Mouse (Mus musculus) kidney, postnatal 10 days (tissue): ENCODE data around the gene Kif1c.

ENCODE experiments used
- DNase-seq: peaks from one replicate; pipeline ENCODE4 v3.0.0; 2021; ENCODE audit warnings: mixed read lengths

Kif1c gene

GRCm38 (mm10) chr11:70699051-70699450, 1.3 kb upstream of the Kif1c start:
- no peak for DNase-seq

DNA sequence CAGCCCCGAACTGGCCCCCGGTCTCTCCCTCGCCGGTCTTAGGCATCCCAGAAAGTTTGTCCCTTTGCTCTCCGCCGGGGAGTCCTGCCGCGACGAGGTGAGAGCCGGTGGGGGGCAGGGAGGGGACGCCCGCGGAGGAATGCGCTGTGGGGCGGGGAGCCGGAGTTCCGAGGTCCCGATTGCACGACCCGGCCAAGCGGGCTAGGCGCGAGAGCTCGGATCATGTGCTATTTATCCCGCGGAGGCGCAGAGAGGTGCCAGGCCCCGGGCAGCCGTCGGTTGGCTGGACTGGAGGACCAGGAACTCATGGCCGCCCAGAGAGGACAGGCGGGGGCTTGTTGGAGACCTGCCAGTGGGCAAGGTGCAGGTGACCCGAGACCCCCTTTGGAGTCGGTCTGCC, 265 bp downstream of the Kif1c start:
- DNase-seq = peak; percentile 86

GRCm38 (mm10) chr11:70701221-70701955, 1.0 kb downstream of the Kif1c start:
- peak; percentile 34 for DNase-seq

- no peak for DNase-seq
Observed at GRCm38 (mm10) chr11:70701984-70702733, 1.8 kb downstream of the Kif1c start.

- DNase-seq = no peak
Observed at GRCm38 (mm10) chr11:70702781-70703180, 2.4 kb downstream of the Kif1c start.

DNA sequence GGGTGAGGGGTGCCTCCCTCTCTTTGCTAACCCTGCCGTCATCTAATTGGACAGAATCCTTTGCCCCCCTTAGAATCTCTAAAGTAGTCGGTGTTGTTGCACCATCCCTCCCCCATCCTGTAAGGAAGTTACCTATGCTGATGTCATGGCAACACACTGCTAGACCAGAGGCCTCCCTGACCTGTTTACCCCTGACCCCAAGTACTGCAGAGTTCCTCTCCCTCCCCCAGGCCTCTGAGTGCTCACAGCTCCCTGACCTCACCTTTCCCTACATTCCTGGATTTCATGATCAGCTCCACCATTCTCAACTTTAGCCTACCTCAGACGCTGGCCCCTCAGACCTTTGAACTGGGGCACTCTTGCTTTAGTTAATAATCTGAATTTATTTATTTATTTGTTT, 5.8 kb downstream of the Kif1c start:
- DNase-seq = no peak

- no peak for DNase-seq
Observed at GRCm38 (mm10) chr11:70711026-70711425, 10.7 kb downstream of the Kif1c start.

DNA sequence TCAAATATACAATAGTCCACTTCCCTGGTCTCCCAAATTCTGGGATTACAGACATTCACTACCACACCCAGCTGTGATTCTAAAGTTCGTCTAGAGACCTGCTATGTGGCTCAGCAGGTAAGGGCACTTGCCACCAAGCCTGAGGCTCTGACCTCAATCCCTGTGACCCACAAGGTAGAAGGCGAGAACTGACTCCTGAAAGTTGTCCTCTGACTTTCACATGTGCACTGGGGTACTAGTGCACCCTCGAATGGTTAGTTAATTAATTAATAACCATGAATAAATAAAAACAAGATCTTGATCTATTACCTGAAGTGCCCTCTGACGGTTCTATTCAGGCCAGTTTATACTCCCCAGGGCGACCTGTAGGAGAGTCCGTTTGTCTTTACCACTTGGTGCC, 12.9 kb downstream of the Kif1c start:
- no peak for DNase-seq

DNA sequence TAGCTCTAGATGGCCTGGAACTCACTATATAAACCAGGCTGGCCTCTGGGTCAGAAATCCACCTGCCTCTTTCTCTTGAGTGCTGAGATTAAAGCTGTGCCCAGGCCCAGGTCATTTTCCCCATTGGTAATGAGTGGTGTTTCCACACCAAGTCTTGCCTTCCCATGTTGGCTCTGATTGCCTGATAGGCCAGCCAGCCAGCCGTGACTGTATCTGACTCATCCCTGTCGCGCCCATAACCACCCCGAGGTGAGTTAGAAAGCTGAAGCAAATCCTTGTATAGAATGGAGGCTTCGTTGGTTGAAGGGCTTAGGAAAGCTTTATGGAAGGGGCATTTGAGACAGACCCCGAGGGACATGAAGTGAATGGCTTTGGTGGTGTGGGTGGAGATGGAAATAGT, 15.5 kb downstream of the Kif1c start:
- no peak for DNase-seq

DNA sequence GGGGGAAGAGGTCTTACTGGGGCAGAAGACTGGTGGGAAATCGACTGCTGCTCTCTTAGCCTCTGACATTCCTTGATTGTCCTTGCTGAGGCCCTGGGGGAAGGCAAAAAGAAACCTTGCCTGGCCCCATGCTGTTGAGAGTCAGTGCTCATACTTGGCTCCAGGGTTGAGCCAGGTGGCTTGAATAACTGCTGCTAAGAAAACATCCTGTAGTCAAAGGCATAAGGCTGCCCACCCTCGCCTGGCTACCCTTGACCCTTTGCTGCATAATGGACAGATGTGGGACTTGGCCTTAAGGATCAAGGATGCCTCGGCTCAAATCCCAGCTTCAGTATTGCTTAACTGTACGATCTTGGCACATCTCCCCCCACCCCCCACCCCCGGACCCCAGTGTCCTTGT, 18.1 kb downstream of the Kif1c start:
- no peak for DNase-seq

- DNase-seq = no peak
Observed at GRCm38 (mm10) chr11:70720567-70720966, 20.2 kb downstream of the Kif1c start.

DNA sequence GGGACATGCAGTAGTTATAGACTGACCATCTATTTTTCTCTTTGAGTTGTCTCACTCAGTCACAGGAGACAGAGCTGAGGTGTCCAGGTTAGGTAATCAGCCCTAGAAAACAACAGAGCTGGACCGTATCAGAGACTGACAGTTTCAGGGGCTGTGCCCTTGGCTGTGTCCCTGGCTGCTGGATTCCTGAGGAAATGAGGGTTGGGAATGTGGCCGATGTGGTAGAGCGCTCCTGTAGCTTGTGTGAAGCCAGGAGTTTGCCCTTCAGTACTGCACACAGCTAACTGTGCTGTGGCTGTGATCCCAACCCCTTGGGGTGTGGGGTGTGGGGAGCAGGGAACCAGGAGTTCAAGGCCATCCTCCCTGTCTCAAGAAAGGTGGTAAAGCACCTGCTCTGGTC, 20.7 kb downstream of the Kif1c start:
- no peak for DNase-seq

- DNase-seq = no peak
Observed at GRCm38 (mm10) chr11:70724706-70725105, 24.4 kb downstream of the Kif1c start.

DNA sequence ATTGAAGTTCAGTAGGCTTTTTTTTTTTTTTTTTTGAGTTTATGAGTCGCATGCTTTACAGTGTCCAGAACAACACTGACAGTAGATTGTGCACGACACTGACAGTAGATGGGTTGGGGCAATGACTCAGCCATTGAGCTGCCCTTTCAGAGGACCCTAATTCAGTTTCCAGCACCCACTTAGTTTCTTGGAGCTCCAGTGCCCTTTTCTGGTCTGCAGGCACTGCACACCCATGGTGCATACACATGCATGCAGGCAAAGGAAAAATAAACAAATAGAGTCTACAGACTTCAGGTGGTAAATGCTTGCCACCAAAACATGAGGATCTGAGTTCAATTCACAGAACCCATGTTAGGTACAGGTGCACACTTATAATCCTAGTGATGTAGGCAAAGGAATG, 26.2 kb downstream of the Kif1c start:
- no peak for DNase-seq

DNA sequence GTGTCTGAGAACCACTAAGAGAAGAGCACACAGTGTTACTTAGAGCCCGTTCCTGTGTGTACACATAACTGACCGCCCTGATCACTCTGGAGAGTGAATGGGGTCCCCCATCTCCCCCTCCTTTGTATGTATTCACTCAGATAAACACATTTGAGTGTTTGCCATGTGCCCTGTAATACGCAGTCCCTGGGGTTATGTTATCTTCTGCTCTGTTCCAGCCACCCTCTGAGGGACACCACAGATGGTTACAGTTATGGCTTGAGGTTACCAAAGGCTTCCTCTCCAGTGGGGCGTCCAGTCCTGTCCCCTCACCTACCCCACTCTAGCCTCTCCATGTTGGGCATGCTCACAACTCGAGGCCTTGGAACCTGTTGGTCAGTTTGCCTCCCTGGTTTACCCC, 27.0 kb downstream of the Kif1c start:
- no peak for DNase-seq

DNA sequence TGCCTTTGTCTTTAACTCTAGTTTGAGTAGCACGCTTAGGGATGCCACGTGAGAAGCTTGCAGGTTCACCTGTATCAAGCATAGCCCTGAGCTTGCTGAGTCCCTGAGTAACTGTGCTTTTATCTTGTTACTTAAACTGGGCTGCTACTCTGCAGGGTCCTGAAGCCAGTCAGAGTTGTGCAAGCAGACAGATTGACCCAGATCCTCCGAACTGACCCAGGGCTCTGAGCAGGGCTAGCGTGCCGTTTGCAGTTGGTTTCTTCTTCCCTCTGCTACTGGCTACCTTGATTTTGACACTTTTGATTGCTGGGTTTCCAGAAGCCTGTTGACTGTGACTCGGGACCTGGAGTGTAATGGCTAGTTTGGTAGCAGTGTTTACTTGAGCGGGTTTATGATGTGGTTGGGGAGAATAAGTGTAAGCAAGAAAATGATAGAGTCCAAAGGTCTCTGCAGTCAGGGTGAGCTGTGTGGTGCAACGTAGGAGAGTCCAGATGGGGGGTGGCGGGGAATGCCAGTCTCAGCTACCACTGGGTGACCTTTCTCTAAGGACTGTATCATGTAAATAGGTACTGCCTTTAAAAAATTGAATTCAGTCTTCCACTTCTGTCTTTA, 30.2 kb downstream of the Kif1c start:
- peak; percentile 55 for DNase-seq

- DNase-seq = no peak
Observed at GRCm38 (mm10) chr11:70731178-70731577, 30.8 kb downstream of the Kif1c start.

DNA sequence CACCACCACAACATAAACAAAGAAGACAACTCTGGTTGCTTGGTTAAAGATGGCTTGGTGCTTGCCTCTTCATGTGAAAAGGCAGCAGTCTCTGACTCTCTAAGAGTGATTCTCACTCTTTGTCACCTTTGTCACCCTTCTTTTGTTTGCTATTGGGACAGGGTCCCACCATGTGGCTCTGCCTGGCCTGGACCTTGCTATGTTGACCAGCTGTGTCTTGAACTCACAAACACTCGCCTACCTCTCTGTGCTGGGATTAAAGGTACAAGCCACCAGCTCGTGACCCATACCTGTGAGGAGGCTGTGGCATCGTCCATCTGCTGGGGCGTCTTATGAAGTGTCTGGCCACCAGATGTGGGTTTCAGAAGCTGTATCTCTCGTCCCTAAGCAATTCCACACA, 32.9 kb downstream of the Kif1c start:
- DNase-seq = no peak

DNA sequence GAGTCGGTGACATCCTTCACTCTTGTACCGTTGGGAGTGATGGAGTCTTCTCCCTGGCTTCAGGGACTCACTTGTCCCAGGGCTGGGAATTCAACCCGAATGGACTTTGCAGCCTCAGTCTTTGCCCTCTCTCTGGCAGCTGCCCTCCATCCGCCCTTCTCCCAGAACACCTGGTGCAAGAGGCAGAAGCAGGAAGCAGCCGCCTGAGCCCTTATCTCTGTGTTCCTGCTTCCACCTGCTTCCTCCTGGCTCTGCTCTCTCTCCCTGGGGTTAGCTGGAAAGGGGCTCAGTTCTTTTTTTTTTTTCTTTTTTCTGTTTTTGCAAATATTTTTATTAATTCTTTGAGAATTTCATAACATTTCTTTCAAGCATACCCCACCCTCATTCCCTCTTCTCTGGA, 37.4 kb downstream of the Kif1c start:
- no peak for DNase-seq

DNA sequence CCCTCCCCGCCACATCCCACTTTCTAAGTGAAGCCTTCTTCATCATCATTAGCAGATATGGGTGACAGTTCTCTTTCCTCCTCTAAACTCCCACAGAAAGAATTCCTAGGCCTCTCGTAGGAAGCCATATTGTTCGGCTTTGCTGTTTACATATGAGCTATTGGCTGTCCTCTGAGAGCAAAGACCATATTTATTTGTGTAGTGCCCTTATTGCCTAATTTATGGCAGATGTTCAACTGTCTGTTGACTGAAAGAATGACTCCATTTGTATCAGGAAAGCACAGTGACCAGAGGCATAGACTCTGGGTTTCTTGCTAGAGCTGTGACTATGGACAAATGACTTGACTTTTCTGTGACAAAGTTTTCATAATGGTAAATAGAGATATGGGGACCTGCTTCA, 41.3 kb downstream of the Kif1c start:
- no peak for DNase-seq

DNA sequence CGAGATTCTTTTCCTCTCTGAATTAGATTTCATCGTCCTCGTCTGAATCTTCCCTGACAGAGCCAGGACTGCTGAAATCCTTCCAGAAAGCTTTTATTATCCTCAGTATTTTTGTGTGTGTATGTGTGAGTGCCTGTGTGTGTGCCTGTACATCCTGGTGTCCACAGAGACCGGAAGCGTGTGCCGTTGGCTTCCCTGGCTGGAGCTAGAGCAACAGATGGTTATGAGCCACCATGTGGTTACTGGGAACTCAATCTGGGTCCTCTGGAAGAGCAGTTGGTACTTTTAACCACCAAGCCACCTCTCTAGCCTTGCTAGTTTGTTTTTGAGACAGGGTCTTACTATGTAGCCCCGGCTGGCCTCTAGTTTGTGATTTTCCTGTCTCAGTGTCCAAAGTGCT, 41.8 kb downstream of the Kif1c start:
- DNase-seq = no peak

DNA sequence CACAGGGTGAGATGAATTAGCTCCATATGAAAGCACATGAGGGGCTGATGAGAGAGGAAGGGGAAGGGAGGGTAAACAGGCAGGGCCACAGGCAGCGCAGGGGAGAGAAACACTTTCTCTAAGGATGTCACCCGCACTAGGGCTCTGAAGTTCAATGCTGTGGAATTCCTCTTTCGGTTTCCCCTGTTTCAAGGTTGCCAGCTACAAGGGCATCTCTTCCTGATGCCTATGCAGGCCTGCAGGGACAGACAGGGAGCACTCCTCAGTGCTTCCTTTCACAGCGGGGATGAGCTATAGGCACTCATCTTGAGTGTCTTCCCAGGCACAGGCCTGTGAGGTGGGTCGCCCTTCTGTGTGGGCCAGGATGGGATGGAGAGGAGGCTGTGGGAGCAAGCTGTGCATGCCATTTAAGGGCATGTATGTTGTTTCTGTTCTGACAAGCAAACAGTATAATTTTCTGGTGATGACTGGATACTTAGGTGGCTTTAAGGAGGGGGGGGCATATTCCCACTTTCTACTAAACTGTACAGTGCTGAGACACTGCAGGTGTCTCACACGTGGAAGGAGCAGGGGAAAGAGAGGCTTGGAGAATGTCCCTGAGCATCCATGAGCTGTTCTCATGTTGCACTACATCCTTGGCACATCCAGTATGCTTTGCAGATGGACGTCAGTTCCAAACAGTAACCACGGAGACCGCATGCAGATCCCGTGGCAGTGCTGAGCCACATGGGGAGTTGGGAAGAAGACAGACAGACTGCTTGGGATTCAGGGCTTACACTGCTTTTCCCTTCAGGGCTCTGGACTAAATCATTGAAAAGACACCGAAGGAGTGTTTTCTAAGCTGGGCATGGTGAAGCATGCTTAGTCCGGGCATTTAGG, 42.5 kb downstream of the Kif1c start:
- DNase-seq = no peak

- no peak for DNase-seq
Observed at GRCm38 (mm10) chr11:70745636-70746035, 45.3 kb downstream of the Kif1c start.
